Mouse (Mus musculus) testis, postnatal 14 days (tissue): ENCODE measurements at regions not wholly inside any gene's neighbourhood (a gene's known extent, or its start where the extent isn't known, plus 50 kb on each side); places are given as distances from the start of the nearest gene placed in this dataset.
A peak's percentile ranks its signal among the peaks of the same experiment; 100 is the strongest.

ENCODE experiments used
- DNase-seq: peaks from one replicate; pipeline ENCODE4 v3.0.0; 2021; ENCODE audit warnings: low spot score

GRCm38 (mm10) chr2:170675731-170676130, 55.9 kb upstream of the Dok5 start:
- no peak for DNase-seq

GRCm38 (mm10) chr2:170673683-170674082, 57.9 kb upstream of the Dok5 start:
- DNase-seq: peak; percentile 62

GRCm38 (mm10) chr2:170672789-170673188, 58.8 kb upstream of the Dok5 start:
- DNase-seq: no peak

GRCm38 (mm10) chr2:170668960-170669359, 62.6 kb upstream of the Dok5 start:
- no peak for DNase-seq

GRCm38 (mm10) chr2:170668497-170668896, 63.1 kb upstream of the Dok5 start:
- no peak for DNase-seq

GRCm38 (mm10) chr2:170662069-170662980, 60.5 kb upstream of the 4930470P17Rik start:
- peak; percentile 32 for DNase-seq

- DNase-seq: no peak
These were observed 57.5 kb upstream of the 4930470P17Rik start for GRCm38 (mm10) chr2:170659291-170659690.

GRCm38 (mm10) chr2:170658520-170658919, 56.7 kb upstream of the 4930470P17Rik start:
- DNase-seq: no peak

- no peak for DNase-seq
These were observed 56.0 kb upstream of the 4930470P17Rik start for GRCm38 (mm10) chr2:170657821-170658221.

- DNase-seq: peak; percentile 23
These were observed 50.3 kb upstream of the 4930470P17Rik start for GRCm38 (mm10) chr2:170652128-170652527.
